Mouse (Mus musculus) heart, postnatal 0 days (tissue): ENCODE data around the gene Tctex1d1. TPM values are rescaled to one million over a fixed set of nuclear protein-coding genes. Genes with fewer than 3 reads are reported as not detected.

Experiments
- ATAC-seq: fragments of 200-750 bp; cut with Nextera tagmentation; 2 replicates; pipeline ENCODE4 v1.8.0; 2017; ENCODE audit warnings: low read depth, moderate number of reproducible peaks, moderate library complexity; ENCODE audit not compliant: insufficient read depth
- DNase-seq: peaks from one replicate; pipeline ENCODE4 v3.0.0-alpha.2; 2016; ENCODE audit warnings: low spot score
- H3K27ac ChIP-seq: fragments of 300-500 bp; sonication (generic); 2 replicates; pipeline ENCODE4 v1.5.1; 2014; ENCODE audit warnings: low read depth, mild to moderate bottlenecking
- H3K27me3 ChIP-seq: fragments of 300-500 bp; sonication (generic); 2 replicates; pipeline ENCODE4 v1.6.1; 2014; ENCODE audit warnings: low read length, mixed read lengths; ENCODE audit not compliant: control insufficient read depth, insufficient read depth
- H3K36me3 ChIP-seq: fragments of 300-500 bp; sonication (generic); replicated peaks from 2 replicates; pipeline ENCODE4 v1.6.1; 2014; ENCODE audit warnings: low read length, mixed read lengths; ENCODE audit not compliant: control insufficient read depth, insufficient read depth
- H3K4me1 ChIP-seq: fragments of 300-500 bp; sonication (generic); 2 replicates; pipeline ENCODE4 v1.6.1; 2014; ENCODE audit warnings: antibody characterized with exemption; ENCODE audit not compliant: control insufficient read depth, insufficient read depth
- H3K4me2 ChIP-seq: fragments of 300-500 bp; sonication (generic); 2 replicates; pipeline ENCODE4 v1.6.1; 2014; ENCODE audit warnings: low read depth, mild to moderate bottlenecking, low read length, moderate library complexity
- H3K4me3 ChIP-seq: fragments of 300-500 bp; sonication (generic); 2 replicates; pipeline ENCODE4 v1.5.1; 2014; ENCODE audit warnings: low read depth, low read length
- H3K9ac ChIP-seq: fragments of 300-500 bp; sonication (generic); replicated peaks from 2 replicates; pipeline ENCODE4 v1.6.1; 2014; ENCODE audit warnings: low read depth, low read length, mixed read lengths
- H3K9me3 ChIP-seq: fragments of 300-500 bp; sonication (generic); replicated peaks from 2 replicates; pipeline ENCODE4 v1.6.1; 2016; ENCODE audit warnings: low read length; ENCODE audit not compliant: control insufficient read depth
- CTCF ChIP-seq: IDR thresholded peaks from 2 replicates; pipeline ENCODE4 v1.5.1; 2016; ENCODE audit warnings: antibody characterized with exemption, control low read depth, low read depth
- EP300 ChIP-seq: IDR thresholded peaks from 2 replicates; pipeline ENCODE4 v1.6.1; 2016; ENCODE audit warnings: antibody characterized with exemption, low read depth
- WGBS: fragments of 180-500 bp; shearing (Covaris S2); extraction: QIAGEN DNeasy Blood & Tissue Kit; methylation state at CpG from one replicate; pipeline ENCODE4 v1.1.7; 2014; 5-methylcytosine and 5-hydroxymethylcytosine counted together
- polyA plus RNA-seq: library from polyadenylated mRNA; unstranded; fragments of >200 nt; fragmentation: Nextera tagmentation; extraction: Ambion mirVana; gene quantifications from 2 replicates; pipeline ENCODE4 v1.2.1, GENCODE M21; 2015
- total RNA-seq: library from RNA; depleted of rRNA; stranded (reverse); fragments of >200 nt; gene quantifications from 2 replicates; pipeline ENCODE4 v1.2.3, GENCODE M21; 2014; ENCODE audit warnings: low replicate concordance

Tctex1d1 gene
- total and polyA plus RNA-seq, 2 experiments from 2014 or later: not detected

- Histone ChIP-seq H3K4me1 (no peaks in the 10 kb centered on the region), H3K9ac (no peak overlapping the region), H3K4me3 (no peak overlapping the region), H3K9me3 (no peaks in the 10 kb centered on the region), H3K36me3 (no peaks in the 10 kb centered on the region), H3K4me2 (no peak overlapping the region), H3K27me3 (no peaks in the 10 kb centered on the region), H3K27ac (no peak overlapping the region)
- 80% methylated on average over 5 of the region's 5 CpGs for WGBS
- DNase-seq: no peak
- no peak for ATAC-seq
- TF ChIP-seq CTCF (no peak), EP300 (no peak)
Measured at GRCm38 (mm10) chr4:102971159-102971558, 7.2 kb upstream of the Tctex1d1 start.

- no peaks in the 10 kb centered on the region for H3K27me3 ChIP-seq
- H3K9ac ChIP-seq: no peak overlapping the region
- DNase-seq: no peak
- H3K4me2 ChIP-seq: no peak overlapping the region
- no peak overlapping the region for H3K27ac ChIP-seq
- TF ChIP-seq EP300 (no peak), CTCF (no peak)
- no peaks in the 10 kb centered on the region for H3K36me3 ChIP-seq
- 64% methylated on average over 3 of the region's 3 CpGs for WGBS
- no peak overlapping the region for H3K4me3 ChIP-seq
- ATAC-seq: no peak
- H3K4me1 ChIP-seq: no peaks in the 10 kb centered on the region
- no peaks in the 10 kb centered on the region for H3K9me3 ChIP-seq
Measured at GRCm38 (mm10) chr4:102972071-102972470, 6.3 kb upstream of the Tctex1d1 start.

- no peak overlapping the region for H3K9ac ChIP-seq
- H3K9me3 ChIP-seq: no peaks in the 10 kb centered on the region
- H3K27me3 ChIP-seq: peaks cover 5% of the 10 kb centered on the region
- H3K4me2 ChIP-seq: no peak overlapping the region
- 65% methylated on average over 5 of the region's 5 CpGs for WGBS
- ATAC-seq (no peak), DNase-seq (no peak)
- no peaks in the 10 kb centered on the region for H3K4me1 ChIP-seq
- no peaks in the 10 kb centered on the region for H3K36me3 ChIP-seq
- no peak overlapping the region for H3K27ac ChIP-seq
- no peak overlapping the region for H3K4me3 ChIP-seq
- TF ChIP-seq CTCF (no peak), EP300 (no peak)
Measured at GRCm38 (mm10) chr4:102974172-102974571, 4.2 kb upstream of the Tctex1d1 start.

- Histone ChIP-seq H3K4me1 (no peaks in the 10 kb centered on the region), H3K27me3 (peaks cover 5% of the 10 kb centered on the region), H3K4me2 (no peak overlapping the region), H3K9me3 (no peaks in the 10 kb centered on the region), H3K36me3 (no peaks in the 10 kb centered on the region), H3K27ac (no peak overlapping the region), H3K9ac (no peak overlapping the region), H3K4me3 (no peak overlapping the region)
- TF ChIP-seq CTCF (no peak), EP300 (no peak)
- ATAC-seq: no peak
- DNase-seq: no peak
- 62% methylated on average over 12 of the region's 12 CpGs for WGBS
Measured at GRCm38 (mm10) chr4:102976290-102977275, 1.8 kb upstream of the Tctex1d1 start.

GRCm38 (mm10) chr4:102977778-102978321 is 556 bp upstream of the Tctex1d1 start:
- no peaks in the 10 kb centered on the region for H3K9me3 ChIP-seq
- no peak overlapping the region for H3K9ac ChIP-seq

More at GRCm38 (mm10) chr4:102977778-102978321, 556 bp upstream of the Tctex1d1 start:
- 16% methylated on average over 16 of the region's 16 CpGs for WGBS
- no peak for TF ChIP-seq EP300
- TF ChIP-seq CTCF: no peak
- peaks cover 5% of the 10 kb centered on the region for H3K27me3 ChIP-seq
- DNase-seq (no peak), ATAC-seq (no peak)
- peak overlapping the region; percentile 69; the same call in 1 of the 2 replicates for H3K4me2 ChIP-seq
- H3K4me3 ChIP-seq: no peak overlapping the region
- no peak overlapping the region for H3K27ac ChIP-seq
- no peaks in the 10 kb centered on the region for H3K36me3 ChIP-seq
- H3K4me1 ChIP-seq: no peaks in the 10 kb centered on the region
